Mouse (Mus musculus): ENCODE measurements at regions not wholly inside any gene's neighbourhood (a gene's known extent, or its start where the extent isn't known, plus 50 kb on each side); places are given as distances from the start of the nearest gene placed in this dataset.

GRCm38 (mm10) chr4:142616901-142617300 is 377.7 kb upstream of the Kazn start:
- DNase-seq (ENCODE audit: low spot score), result no peak
- intact Hi-C loops (cut with DNase I), result no loop called here

GRCm38 (mm10) chr4:142605098-142605497 is 365.9 kb upstream of the Kazn start:
- DNase-seq (ENCODE audit: low spot score), result no peak
- intact Hi-C loops (cut with DNase I), result no loop called here

- DNase-seq (ENCODE audit: low spot score), result no peak
- intact Hi-C loops (cut with DNase I), result no loop called here
These were observed 358.0 kb upstream of the Kazn start for GRCm38 (mm10) chr4:142597214-142597613.

- intact Hi-C loops (cut with DNase I), result no loop called here
These were observed 350.0 kb upstream of the Kazn start for GRCm38 (mm10) chr4:142589084-142589741.

GRCm38 (mm10) chr4:142588418-142589083 is 349.4 kb upstream of the Kazn start:
- no peak for DNase-seq (ENCODE audit: low spot score)
- intact Hi-C loops (cut with DNase I), result no loop called here

More at GRCm38 (mm10) chr4:142589084-142589741, 350.0 kb upstream of the Kazn start:
- no peak for DNase-seq (ENCODE audit: low spot score)

GRCm38 (mm10) chr4:142587345-142588035 is 348.3 kb upstream of the Kazn start:
- intact Hi-C loops (cut with DNase I), result no loop called here
- no peak for DNase-seq (ENCODE audit: low spot score)

GRCm38 (mm10) chr4:142578536-142578935 is 339.3 kb upstream of the Kazn start:
- intact Hi-C loops (cut with DNase I), result no loop called here
- no peak for DNase-seq (ENCODE audit: low spot score)

GRCm38 (mm10) chr4:142577519-142577918 is 338.3 kb upstream of the Kazn start:
- intact Hi-C loops (cut with DNase I), result no loop called here
- DNase-seq (ENCODE audit: low spot score), result no peak

- DNase-seq (ENCODE audit: low spot score), result no peak
- intact Hi-C loops (cut with DNase I), result no loop called here
These were observed 335.3 kb upstream of the Kazn start for GRCm38 (mm10) chr4:142574528-142574927.

GRCm38 (mm10) chr4:142570712-142571111 is 331.5 kb upstream of the Kazn start:
- DNase-seq (ENCODE audit: low spot score), result no peak
- intact Hi-C loops (cut with DNase I), result no loop called here

- intact Hi-C loops (cut with DNase I), result no loop called here
- no peak for DNase-seq (ENCODE audit: low spot score)
These were observed 329.4 kb upstream of the Kazn start for GRCm38 (mm10) chr4:142568556-142568955.

- no peak for DNase-seq (ENCODE audit: low spot score)
- intact Hi-C loops (cut with DNase I), result no loop called here
These were observed 315.5 kb upstream of the Kazn start for GRCm38 (mm10) chr4:142554716-142555115.

- intact Hi-C loops (cut with DNase I), result no loop called here
- DNase-seq (ENCODE audit: low spot score), result no peak
These were observed 306.7 kb upstream of the Kazn start for GRCm38 (mm10) chr4:142545871-142546270.

- intact Hi-C loops (cut with DNase I), result no loop called here
- DNase-seq (ENCODE audit: low spot score), result no peak
These were observed 306.0 kb upstream of the Kazn start for GRCm38 (mm10) chr4:142545187-142545586.

GRCm38 (mm10) chr4:142544736-142545135 is 305.5 kb upstream of the Kazn start:
- DNase-seq (ENCODE audit: low spot score), result no peak
- intact Hi-C loops (cut with DNase I), result no loop called here

GRCm38 (mm10) chr4:142539200-142539750 is 300.1 kb upstream of the Kazn start:
- intact Hi-C loops (cut with DNase I), result no loop called here
- no peak for DNase-seq (ENCODE audit: low spot score)

GRCm38 (mm10) chr4:142527080-142527479 is 287.9 kb upstream of the Kazn start:
- intact Hi-C loops (cut with DNase I), result no loop called here
- no peak for DNase-seq (ENCODE audit: low spot score)

GRCm38 (mm10) chr4:142517478-142518455 is 278.6 kb upstream of the Kazn start:
- intact Hi-C loops (cut with DNase I), result no loop called here
- DNase-seq (ENCODE audit: low spot score), result no peak

GRCm38 (mm10) chr4:142514751-142515150 is 275.6 kb upstream of the Kazn start:
- DNase-seq (ENCODE audit: low spot score), result no peak
- intact Hi-C loops (cut with DNase I), result no loop called here

GRCm38 (mm10) chr4:142509386-142509785 is 270.2 kb upstream of the Kazn start:
- no peak for DNase-seq (ENCODE audit: low spot score)
- intact Hi-C loops (cut with DNase I), result no loop called here

All from heart, postnatal 25 days (tissue).